Mouse (Mus musculus): ENCODE measurements around the gene Iqschfp.

- TF ChIP-seq POLR2A (IDR thresholded peaks at IDR 0.05; ENCODE audit: control insufficient read depth, extremely low read depth, insufficient read depth, low read length, poor library complexity), result no peak
- no peak for TF ChIP-seq CTCF (IDR thresholded peaks at IDR 0.05; ENCODE audit: borderline replicate concordance, control insufficient read depth, extremely low read depth, insufficient read depth, low read length, poor library complexity)
Observed at GRCm38 (mm10) chr3:68092108-68092507, 200.1 kb downstream of the Iqschfp start.

All from thymus, adult 2 months (tissue).